Mouse (Mus musculus) ES-CJ7 (cell line): ENCODE data around the gene H2-Oa.

Experiments used
- DNase-seq: peaks from one replicate; pipeline ENCODE4 v3.0.0; 2011; ENCODE audit warnings: low read depth, low spot score

The H2-Oa gene

DNA sequence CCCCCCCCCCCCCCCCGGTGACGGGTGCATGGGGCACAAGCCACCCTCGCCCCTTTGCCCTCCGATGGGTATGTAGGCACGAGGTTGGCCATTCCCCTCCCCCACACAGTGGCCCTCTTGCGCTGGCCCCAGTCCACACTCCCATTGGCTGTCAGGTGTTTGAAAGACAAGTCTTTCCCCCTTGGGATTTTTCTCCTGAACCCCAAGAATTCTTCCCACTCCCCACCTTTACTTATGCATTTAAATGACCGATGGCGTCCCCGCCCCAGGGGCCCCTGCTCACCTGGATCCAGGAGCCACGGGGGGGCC lies 29.7 kb downstream of the H2-Oa start:
- peak; percentile 83 for DNase-seq

DNA sequence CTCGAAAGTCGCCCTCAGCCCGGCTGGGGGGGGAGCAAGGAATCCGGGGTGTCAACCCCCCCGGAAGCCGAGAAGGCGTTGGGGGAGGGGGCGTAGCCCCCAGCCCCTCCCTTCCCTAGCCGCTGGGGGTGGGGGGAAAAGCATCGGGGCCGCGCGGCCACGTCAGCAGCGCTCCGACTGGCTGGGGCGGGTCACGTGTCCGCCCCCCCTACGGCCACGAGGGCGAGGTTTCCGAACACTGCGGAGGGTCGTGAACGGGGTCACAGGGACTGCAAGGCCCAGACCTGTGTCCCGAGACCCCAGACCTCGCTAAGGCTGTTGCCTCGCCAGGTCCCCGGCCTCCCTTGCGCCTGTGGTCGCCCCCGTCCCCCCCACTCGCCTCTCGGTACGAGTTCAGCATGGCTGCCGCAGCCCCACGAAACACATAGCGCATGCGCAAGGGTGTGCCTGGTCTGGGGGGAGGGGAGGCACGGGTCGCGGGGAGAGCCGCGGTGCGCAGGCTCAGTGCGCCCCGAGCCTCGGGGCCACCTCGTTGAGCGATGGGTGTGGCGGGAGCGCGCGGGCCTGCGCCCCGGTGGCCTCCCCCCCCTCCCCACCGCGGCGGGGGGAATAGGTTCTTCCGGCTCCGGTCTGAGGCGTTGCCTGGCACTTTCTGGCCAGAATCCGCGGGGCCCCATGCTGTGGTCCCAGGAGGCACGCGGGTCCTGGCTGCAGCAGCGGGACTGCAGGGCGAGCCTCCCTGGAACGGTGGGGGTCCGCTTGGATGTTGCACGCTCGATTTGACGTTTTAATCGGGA lies 30.2 kb downstream of the H2-Oa start, which contains the start of gene Brd2:
Gene Brd2 (minus strand): TSS at position 447 of the 797 bp plus-strand sequence.
- DNase-seq: peak; percentile 97

DNA sequence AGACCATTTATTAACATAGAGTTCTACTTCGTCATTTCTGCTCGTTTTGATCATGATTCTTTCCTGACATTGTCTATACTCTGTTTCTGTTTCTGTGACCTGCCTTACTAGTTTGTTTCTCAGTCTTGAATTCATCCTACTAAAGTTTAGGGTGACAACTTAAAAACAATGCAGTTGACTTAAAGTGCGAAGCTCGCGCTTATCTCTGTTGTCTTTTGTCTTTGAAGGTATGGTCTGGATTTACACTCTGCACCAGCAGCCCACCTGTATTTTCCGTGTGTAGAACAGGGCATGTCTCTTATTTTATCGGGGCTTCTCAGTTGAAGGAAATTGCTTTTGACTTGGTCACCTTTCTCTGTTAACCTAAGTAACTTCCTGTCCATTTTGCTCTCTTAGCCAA lies 31.0 kb downstream of the H2-Oa start:
- no peak for DNase-seq

DNA sequence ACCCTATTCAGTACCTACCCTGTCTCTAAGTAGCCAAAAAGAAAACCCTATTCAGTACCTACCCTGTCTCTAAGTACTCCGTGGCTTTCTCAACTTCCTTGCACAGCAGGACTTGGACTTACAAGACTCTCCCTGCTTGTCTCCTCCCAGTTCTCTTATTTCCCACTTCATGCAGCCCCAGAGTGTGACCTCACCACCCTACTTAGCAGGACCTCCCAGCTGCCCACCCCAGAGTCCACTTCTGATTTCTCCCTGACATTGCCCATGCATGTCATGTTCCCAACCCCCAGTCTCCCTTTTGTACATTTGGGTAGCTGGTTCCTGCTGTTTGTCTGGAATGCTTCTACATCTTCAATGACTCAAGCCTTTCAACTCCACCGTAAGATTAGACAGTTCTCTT lies 31.4 kb downstream of the H2-Oa start:
- DNase-seq: peak; percentile 71

DNA sequence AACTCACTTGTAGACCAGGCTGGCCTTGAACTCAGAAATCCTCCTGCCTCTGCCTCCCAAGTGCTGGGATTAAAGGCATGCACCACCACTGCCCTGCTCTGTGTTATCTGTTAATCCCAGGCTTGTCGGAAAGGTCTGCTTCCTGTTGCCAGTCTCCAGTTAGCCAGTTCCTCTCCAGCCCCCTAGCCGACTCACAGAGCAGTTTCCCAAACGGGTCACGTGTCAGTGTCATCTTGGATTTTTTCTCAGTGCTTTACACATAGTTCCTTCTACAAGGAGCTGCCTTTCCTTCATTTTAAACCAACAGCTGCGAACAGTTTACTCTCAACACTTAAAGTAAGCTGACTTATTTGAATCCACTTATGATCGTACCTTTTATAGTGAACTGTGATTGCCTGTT lies 32.5 kb downstream of the H2-Oa start:
- no peak for DNase-seq

DNA sequence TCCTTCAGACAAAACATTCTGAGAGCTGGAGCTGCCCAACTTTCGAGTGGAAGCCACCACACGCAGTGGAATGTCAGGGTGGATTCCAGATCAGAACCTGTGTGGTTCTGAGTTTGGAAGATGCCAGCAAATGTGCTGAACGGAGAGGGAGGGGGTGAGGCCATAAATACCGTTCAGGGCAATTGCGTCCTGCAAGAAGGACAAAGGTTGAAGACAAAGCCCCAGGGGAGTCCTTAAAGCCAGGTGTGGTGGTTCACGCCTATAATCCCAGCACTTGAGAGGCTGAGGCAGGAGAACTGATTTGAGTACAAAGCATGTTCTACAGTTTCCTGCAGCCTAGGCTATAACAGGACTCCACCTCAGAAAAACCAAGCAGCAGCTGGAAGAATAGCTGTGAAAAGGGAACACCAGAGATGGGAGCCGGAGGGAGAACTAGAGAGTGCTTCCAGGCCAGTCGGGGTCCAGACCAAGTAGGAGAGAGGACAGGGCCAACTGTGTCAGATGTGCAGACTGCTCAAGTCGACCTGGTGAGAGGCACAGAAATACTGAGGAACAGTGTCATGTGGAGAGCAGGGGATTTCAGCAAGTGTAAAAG lies 34.8 kb downstream of the H2-Oa start:
- DNase-seq: no peak

DNA sequence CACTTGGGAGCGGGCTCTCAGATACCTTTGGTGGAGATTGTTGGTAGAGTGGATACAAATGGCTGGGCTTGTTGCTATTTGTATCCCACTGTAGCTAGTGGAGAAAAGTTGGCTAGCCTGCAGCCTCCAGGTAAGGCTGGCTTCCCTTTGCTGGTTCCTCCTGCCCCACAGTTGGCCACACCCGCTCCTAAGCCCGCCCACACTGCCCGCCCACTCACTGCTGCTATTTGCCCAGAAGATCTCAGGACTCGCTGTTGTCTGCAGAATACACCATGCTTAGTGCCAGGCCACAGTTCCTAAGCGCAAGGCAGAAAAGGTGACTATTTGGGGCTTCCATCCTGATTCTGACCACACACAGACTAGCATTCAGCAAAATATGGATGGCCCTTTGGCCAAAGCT lies 35.3 kb downstream of the H2-Oa start:
- no peak for DNase-seq

DNA sequence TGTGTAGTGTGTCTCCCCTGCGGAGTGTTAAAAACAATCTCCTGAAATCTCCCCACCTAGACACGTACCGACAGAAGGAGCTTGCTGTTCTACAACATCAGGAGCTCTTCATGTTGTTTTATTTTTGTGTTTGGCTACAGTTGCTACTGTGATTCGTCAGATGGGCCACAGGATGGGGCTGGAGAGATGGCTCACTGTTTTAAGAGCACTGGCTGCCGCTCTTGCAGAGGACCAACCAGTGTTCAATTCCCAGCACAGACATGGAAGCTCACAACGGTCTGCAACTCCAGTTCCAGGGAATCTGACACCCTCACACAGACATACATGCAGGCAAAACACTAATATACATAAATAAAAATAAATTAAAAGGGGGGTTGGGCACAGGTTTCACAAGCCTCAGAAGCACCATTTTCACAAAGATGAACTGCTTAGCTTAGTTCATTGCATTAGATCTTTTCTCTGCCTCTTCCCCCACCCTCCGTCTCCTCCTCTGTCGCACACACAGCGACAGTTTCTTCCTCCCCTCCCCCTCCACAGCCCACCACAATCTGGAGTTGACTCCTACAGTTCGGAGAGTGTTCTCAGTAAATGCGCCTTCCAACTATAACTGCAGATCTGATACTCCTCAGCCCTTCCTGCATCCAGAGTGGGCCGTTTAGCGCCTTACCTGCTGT lies 36.3 kb downstream of the H2-Oa start:
- DNase-seq: no peak

DNA sequence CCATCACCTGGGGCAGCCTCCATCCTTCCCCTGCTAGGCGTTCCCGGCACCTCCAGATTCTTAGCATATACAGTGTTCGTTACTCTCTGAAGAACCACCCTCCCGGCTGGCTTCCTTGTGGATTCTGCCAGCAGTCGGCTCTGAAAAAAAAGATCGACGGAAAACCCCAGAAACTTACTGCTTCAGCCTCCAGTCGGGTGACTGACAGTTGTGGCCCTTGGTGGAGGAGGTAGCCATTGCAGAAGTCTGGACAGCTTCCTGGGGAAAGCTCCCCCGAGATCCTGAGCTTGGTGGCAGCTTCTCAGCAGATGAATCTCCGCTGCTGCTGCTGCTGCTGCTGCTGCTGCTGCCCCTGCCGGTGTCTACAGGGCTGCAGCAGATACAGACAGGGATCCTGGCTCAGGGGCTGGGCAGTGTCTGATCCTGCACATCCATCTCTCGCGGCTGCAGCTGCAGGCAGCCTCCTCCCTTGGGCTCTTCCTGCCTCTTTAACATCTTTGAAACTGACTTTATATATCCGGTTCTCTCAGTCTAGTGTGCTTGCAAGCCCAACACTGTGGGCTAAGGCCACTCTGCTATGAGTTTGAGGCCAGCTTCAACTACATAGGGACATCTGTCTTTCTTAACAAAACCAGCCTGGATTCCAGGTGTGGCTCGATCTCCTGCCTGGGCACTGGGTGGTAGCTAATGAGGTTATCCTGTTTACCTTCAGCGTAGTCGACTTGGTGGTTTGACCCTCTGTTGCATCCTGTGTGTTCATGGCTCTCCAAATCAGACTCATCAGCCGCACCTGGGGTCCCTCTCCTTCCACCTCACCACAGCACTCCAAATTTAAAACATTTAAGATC lies 37.0 kb downstream of the H2-Oa start:
- no peak for DNase-seq

DNA sequence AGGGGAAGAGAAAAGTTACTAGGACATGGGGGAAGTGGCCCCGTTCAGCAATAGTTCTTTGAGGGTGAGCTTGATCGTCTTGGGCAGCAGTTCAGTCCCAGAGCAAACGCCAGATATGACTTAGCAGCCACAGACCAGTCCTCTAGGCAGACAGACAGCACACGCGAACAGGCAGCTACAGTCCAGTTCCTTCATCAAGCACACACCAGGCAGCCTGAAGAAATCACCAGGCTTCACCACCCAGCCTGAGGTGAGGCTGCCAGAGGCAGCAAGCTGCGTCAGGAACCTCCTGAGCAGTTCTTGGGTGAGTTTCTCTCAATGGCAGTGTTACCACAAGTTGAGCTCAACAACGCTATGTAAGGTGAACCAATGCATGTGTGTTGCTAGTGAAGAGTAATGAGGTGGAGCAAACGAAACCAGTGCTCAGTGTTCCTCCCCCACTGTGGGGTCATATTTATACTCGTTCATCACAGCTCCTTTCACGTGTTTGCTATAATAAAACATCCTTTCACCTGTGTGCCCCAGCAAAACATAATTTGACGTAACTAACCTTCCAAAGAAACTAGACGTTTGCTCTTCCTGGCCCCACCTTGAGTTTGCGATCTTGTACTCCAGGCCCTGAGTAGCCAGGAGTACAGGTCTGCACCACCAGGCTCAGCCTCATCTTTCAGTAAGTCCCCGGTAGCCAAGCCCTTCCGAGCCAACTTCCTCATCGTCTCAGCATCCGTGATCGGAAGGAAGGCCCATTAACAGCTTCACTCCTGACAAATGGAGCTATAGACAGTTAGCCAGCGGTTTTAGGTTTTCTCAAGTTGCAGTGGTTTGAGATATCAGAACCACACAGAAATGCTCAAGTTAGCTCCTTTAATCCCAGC lies 38.2 kb downstream of the H2-Oa start:
- DNase-seq: no peak

DNA sequence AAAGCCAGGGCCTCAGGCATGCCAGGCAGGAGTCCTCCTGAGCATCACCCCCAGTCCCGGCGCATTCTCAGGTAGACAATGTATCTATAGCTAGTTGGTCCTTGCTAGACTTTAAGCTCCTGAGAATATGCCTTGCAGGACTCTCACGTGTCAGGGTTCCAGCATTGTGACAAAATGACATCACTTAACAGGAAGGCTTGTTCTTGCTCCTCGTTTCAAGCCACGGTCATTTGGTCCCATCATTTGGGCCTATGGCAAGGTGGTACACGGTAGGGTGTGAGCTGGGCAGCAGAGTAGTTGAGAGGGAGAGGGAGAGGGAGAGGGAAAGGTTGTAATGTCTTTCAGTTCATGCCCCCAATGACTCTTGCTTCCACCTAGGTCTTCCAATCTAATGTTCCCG lies 39.8 kb downstream of the H2-Oa start:
- no peak for DNase-seq

DNA sequence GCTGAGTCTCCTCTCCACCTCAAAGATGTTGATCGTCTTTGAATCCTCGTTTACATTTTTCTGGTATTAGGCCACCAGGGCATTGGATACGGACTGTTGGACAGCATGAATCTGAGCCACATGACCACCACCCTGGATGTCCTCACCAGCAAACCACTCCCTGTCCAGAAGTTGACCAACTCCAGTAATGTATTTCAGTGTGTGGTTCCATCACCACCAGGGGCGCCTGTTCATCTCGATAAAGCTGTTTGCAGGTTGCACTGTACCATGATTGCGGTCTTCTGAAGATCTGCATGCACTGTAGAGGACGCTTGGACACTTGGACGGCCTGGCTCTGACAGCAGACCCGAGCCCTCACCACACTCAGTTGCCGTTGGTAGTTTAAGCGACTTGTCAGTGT lies 41.1 kb downstream of the H2-Oa start:
- DNase-seq: no peak

DNA sequence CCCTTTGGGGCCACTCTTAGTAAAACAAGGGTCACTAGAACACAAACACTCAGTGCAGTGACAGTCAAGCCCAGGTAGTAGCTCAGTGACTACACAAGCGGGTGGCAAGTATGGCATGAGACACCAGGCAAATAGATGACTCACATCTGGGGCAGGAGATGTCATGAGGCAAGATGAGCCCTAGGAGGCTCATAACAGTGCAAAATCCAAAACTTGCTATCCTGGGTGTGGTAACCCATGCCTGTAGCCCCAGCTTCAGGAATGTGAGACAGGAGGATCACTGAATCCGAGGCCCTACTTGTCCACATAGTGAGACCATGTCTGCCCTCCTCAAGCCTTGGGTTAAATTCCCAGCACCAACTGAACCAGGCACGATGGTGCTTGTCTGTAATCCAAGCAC lies 42.3 kb downstream of the H2-Oa start:
- DNase-seq: no peak

DNA sequence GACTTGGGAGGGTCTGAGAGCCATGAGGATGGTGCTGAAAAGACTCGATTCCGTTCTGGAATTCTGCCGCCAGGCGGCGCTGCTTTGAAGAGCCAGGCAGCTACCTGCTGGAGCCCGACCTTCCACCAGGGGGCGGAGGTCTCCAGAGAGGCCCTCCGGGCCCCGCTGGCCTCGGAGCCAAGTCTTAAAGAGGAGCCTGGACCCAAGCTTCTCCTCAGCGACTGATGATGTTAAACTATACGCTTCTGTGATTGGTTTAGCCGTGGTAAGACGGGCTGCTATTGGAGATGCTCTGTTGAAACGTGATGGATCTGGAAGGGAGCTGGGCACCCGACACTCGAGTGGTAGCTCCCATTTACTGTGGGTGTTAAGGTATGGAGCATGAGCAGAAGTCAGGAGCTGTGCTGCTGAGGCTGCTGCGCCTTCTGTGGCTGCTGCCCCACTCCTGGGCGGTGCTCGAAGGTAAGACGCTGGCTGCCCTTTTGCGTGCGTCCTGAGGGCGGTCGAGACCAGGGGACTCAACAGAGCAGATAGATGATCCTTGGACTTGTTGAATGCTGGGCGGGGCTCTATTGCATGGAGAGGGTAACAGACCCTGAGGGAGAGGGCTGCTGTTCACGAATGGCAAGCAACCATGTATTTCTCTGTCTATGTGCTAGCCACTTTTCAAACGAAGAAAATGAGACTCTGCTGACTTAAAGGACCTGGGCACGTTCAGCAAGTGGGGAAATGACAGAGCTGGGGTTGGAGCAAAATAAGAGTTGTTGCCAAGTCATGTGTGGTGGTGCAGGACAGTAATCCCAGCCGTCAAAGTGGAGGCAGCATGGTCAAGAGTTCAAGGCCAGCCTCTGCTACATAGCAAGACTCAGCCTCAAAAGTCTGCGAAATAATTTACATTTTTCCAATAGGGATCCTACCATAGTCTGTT lies 43.4 kb downstream of the H2-Oa start:
- DNase-seq: peak; percentile 98

DNA sequence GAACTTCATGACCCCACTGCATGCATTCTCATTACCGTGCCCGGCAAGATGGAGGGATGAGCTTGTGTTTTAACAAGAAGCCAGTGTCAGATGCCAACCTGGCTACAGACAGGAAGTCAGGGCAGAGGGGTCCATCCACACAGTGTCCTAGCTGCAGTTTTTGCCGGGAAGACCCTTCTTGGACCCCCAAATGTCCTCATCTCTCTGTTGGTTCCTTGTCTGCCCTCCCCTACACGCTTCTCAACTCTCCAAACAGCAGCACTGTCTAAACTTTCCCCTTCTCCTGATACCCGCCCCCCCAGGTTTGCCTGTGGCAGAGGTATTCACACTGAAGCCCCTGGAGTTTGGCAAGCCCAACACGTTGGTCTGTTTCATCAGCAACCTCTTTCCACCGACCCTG lies 45.5 kb downstream of the H2-Oa start:
- no peak for DNase-seq

DNA sequence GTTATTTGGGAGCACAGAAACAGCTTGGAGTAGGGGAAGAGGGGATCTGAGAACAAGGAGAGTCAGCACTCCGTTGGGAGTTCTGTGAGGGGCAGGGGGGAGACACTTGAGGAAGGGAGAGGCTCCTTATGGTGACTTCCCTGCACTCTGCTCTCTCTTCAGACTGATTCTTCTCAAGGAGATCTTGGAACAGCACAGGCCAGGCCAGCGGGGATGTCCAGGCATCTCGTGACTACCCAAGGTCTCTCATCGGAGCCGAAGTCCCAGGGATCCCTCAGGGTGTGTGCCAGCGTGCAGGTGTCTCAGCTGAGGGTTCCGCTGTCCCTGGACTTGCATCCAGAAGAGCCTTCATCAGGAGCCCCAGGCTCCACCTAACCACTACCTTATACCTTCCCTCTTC lies 46.5 kb downstream of the H2-Oa start:
- DNase-seq: no peak

DNA sequence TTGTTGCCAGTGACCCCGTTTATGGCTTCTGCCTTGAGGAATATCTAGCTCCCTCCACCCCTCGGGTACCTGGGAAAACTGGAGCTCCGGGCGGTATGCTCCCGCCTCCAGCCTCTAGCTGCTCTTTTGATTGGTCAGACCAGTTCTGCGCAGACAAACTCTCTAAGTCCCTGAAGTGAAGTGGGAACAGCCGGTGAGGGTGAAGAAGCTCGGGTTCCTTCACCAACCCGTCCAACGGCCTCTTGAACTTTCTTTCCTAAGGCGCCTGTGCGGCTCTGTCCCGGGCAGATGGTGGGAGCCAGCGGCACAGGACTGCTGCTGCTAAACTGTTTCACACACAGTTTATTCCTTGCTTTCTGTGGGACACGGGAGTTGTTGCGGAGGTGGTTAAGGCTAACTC lies 47.3 kb downstream of the H2-Oa start:
- DNase-seq: peak; percentile 78

DNA sequence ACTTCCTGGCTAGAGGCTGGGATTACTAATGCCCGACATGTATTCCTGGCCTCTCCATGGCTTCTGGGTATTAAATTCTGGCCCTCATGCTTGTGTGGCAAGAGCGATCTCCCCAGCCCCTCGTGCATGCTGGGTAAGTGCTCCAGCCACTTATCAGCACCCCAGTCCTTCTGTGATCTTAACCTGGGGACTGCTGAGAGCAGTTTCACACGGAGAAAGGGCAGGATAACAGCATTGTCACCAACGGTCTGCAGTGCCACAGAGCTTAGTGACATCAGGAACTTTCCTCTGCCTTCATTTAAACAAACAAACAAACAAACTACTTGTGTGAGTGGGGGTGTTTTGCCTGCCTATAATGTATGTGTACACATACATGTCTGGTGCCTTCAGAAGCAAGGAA lies 48.1 kb downstream of the H2-Oa start:
- no peak for DNase-seq

DNA sequence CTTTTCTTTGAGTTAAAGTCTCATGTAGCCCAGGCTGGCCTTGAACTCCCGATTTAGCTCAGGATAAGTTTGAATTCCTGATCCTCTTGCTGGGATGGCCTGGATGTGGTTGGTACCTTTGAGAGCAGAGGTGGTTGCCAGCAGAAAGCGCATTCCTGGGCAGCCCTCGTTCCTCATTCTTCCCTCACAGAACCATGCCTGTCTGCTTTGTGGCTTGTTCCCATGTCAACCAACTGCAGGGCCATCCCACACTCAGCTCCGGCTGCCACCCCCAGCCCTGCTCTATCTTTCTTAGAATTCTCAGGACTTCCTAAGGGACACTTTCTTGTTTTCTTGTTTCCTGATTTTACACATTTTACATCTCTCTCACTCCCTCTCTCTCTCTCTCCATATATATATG lies 49.3 kb downstream of the H2-Oa start:
- DNase-seq: no peak

DNA sequence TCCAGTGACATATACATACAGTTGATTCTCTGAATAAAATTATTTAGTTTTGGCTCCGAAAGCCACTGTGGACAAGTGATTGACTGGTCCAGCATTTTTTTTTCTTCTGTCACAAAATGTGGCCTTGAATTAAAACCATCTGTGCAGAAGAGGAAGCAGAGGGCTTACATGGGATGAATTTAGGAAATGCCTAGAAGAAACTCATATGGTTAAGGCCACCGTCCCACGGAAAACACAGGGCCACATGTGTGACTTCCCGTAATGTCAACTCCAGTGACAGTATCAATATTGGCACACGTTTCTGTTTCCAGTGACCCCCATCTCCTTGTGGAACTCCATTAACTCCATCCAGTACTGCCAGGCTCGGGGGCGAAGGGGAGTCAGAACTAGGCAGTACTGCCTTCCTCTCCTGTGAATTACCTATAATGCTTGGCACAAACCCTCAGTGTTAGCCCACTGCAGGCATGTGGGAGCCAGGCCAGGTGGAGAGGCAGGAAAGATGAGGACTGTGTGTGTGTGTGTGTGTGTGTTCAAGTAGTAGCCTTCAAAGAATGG lies 50.4 kb downstream of the H2-Oa start:
- DNase-seq: no peak
